Mouse (Mus musculus) skeletal muscle tissue, adult 2 months (tissue): ENCODE data around the gene Tshz3.

Source experiments
- DNase-seq: peaks from one replicate; pipeline ENCODE4 v3.0.0-alpha.2; 2012; ENCODE audit warnings: low read depth, low spot score

Gene Tshz3

DNA sequence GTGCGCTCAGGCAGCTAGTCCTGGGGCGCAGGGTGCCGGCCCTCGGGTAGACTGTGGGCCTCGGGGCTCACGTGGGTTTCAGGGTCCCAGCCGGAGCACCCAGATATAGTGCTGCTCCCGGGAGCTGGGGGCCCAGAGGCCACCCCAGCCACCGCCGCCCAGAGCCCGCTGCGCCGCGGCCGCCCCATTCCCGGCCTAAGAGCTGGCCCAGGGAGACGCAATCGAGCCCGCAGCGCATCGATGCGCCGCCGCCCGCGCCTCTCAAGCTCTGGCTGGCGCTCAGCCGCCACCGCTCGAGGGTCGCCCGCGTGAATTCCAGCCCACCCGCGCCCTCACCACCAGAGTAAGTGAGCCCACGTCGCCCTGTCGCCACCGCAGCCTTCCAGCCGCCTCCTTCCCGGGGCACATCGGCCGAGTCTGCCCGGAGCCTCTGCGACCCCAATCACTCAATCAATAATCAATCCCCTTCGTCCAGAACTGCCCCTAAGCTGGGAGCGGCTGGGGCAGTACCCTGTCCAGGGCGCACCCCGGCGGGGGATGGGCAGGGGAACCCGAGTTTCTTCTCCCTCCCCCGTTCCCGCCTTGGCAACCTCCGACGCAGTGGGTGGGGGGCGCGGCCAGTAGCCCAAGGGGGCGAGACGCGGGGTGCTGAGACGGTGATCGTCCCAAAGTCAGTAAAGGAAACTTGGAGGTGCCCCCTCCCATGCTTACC is 1.4 kb upstream of the Tshz3 start:
- no peak for DNase-seq

- DNase-seq: peak; percentile 80
These were observed 631 bp upstream of the Tshz3 start for GRCm38 (mm10) chr7:36697118-36697855.

DNA sequence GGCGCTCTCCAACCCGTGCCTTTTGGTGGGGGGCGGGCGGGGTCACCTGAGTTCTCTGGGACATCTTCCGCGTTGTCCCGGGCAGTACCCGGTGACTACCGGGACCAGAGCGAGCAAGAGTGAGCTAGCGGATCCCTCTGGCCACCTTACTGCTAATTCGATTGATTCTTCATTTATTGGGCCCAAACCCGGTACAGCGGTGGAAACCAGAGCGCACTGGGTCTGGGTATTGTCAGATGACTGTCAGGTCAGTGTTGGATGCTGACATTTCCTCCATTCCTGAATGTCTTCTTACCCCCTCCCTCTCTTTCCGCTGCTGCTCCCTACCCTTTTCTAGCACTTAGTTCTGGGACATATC is 650 bp downstream of the Tshz3 start:
- DNase-seq: no peak

DNA sequence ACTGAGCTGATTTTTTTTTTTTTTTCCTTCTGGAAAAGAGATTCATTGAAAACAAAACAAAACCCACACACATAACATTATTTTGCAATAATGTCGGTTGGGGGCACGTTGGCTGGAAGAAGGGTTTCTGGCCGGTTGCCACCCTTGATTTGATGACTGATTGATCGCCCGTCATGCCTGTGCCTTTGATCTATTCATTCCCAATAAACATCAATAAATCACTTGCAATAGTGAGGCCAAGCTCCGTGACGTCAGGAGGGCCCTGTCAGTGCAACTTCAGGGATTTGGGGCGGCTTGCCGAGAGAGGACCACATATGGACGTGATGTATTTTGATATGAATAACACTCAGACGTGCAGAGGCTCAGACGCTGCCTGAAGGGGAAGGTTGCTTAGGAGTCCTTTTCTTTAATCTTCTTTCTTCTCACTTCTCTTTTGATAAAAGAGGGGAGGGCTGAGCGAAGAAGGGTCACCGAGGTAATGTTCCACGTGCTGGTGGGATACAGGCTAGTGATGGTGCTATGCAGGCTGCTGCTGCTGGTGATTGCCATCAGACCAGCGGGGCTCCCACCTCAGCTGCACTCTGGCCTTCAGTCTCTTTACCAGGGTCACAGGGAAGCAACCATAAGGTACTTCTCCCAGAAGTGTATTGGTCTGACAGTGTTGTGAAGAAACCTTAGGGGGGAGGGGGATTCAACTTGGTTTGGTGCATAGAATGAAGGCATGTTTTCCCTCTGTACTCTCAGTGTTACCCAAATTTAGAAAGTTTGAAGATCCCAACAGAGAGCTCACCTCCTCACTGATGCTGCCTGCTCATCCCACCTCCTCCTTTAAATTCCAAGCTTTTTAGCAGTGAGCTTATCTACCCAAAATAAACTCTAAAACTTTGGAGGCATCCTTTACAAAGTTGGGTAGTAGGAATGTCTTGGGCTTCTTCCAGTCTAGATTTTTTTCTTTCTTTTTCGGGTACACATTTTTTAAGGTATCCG is 1.4 kb downstream of the Tshz3 start:
- DNase-seq: no peak

DNA sequence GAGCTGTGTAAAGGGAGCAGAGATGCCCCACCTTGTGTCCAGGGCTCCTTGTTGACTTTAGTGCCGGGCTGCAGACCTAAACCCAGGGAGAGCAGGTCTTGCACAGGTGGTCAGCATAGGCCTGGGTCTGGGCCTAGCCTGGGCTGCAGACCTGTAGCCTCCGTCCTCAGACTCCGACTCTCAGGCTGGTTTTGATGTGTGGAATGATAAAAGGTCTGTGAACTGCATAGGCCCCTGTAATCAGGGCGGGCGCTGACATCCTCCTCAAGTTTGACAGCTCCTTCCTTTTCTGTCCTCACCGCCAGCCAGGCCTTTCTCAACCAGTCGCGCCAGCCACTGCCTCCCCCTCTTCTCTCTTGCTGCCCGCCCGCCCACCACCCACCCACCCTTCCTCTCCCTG is 8.7 kb downstream of the Tshz3 start:
- DNase-seq: no peak

- DNase-seq: no peak
These were observed 9.3 kb downstream of the Tshz3 start for GRCm38 (mm10) chr7:36707266-36707665.

GRCm38 (mm10) chr7:36707681-36708350 is 9.9 kb downstream of the Tshz3 start:
- DNase-seq: no peak

DNA sequence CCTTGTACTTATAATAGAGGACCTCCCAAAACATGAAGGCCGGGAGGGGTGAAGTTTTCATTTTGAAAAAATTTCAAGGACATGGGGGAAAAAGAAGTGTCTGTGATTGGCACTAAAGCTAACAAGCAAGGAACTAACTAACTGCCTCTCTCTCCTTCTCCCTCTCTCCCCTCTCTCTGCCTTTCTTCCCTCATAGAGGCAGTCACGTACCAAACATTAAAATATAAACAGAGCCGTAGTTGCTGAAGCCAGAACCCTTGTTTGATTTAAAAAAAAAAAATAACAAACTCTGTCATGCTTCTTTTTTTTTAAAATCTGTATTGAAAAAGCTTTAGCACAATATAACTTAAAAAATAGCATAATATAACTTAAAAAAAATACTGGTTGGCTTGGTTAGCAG is 10.9 kb downstream of the Tshz3 start:
- DNase-seq: no peak

- peak; percentile 42 for DNase-seq
These were observed 11.3 kb downstream of the Tshz3 start for GRCm38 (mm10) chr7:36709239-36709638.

GRCm38 (mm10) chr7:36709974-36710373 is 12.1 kb downstream of the Tshz3 start:
- no peak for DNase-seq

DNA sequence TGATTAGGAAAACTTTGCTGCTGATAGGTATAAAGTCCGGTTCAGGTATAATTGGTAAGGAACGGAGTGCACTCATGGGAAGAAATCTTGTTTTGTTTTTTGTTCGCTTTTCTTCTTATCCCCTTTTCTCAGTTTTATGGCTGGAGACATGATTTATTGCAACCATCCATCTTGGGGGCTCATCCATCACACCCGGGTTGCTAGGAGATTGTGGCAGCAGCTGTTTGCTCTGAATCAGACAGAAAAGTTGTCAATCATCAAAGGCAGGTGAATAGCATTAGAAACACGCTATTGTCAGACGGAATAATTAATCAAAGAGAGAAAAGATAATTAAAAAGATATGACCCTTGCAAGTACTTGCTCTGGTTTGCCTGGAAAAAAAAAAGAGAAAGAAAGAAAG is 12.5 kb downstream of the Tshz3 start:
- no peak for DNase-seq

GRCm38 (mm10) chr7:36711766-36712165 is 13.8 kb downstream of the Tshz3 start:
- DNase-seq: no peak

DNA sequence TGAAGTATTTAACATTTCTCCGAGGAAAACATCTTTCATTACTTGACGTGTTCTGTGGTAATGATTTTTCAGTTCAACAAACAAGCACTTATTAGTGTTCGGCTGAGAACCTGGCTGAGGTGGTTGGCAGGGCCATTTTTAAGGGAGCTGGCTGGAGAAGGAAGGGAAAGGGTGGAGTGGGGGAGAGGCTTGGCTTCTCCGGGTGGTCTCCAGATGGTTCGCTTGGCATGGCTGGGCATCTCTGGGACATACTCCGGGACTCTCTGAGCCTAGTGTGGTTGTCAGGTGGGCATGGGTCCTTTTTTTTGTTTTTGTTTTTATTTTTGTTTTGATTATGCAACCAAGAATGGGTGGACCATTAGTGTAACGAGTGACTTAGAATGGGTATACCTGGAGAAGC is 16.4 kb downstream of the Tshz3 start:
- no peak for DNase-seq

DNA sequence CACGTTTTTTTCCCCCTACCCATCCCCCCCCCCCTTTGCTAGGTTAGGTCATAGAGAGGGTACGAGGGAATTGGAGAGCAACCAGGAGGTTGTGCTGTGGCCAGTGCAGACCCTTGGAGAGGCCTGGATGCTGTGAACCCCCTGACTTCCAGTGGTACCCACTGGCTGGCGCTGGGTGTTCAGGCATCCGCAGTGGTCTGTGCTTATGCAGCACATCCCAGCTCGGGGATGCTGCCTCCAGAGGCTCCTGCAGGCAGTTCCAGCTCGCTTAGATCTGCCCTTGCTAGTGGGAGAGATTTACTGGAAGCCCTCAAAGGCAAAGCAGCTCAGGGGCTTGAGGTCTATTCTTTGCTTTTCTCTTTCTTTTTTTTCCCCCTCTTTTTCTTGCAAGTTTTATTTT is 19.3 kb downstream of the Tshz3 start:
- DNase-seq: no peak

GRCm38 (mm10) chr7:36720830-36721229 is 22.9 kb downstream of the Tshz3 start:
- no peak for DNase-seq

- no peak for DNase-seq
These were observed 38.6 kb downstream of the Tshz3 start for GRCm38 (mm10) chr7:36736303-36737050.

GRCm38 (mm10) chr7:36751480-36751879 is 53.6 kb downstream of the Tshz3 start:
- no peak for DNase-seq

DNA sequence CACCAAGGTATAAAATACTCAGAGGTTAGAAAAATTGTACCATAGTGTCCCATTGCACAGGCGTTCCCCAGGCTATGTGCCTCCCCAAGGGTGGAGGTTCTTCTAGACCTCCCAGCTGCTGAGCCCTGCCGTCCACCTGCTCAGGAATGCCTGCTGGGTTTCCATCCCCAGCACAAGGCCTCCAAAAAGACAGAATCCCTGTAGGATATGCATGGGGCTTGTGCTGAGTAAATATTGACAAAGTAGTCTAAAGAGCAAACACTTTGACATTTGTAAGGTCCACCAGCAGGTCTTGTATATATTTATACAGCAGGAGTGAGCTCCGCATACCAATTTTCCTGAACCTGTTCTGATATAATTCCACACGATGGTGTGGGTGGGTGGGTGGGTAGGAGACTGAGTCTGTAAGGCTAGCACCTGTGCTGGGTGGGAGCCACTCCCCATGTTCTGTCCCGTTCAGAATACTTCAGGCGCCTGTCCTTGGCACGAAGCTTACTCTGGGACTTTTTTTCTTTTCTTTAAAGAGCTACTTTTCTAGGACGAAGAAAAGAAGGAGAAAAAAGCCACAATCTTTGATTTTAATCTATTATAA is 69.7 kb downstream of the Tshz3 start:
- DNase-seq: no peak

DNA sequence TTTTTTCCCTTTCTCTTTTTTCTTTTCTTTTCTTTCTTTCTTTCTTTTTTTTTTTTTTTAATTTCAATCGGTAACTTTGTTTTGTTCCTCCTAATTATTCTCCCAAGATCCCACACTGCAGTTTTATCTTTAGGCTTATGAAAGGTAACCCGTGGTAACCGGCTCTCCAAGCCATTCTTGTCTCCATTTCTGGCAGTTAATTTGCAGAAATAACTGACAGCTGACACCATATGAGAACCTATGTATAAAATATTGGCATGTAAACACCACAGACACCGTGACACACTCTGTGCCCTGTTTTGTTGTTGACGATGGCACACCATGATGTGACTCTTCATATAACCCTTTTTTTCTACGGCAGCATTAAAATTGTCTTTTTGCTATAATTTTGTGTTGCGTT is 75.2 kb downstream of the Tshz3 start:
- no peak for DNase-seq

DNA sequence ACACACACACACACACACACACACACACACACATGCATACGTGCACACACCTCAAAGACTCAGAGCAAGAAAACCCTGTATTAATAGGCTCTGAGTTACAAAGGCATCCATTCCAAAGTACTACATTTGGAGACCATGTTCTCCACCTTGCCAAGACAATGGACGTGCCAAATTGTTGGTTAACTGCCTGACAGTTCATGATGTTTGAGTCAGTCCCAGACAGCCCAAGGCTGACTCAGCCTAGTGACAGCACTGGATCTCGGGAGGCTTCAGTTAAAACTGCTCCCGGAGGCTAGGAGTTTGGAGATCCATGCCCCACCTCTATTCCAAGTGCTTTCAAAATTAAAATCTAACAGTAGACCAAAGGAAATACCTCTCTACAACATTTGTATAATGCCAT is 79.0 kb downstream of the Tshz3 start:
- DNase-seq: peak; percentile 38

- DNase-seq: no peak
These were observed 80.5 kb downstream of the Tshz3 start for GRCm38 (mm10) chr7:36778456-36778855.
